Mouse (Mus musculus): ENCODE results near the gene Msrb1. TPM values are rescaled to one million over a fixed set of nuclear protein-coding genes. Genes with fewer than 3 reads are reported as not detected.

The Msrb1 gene
- total RNA-seq, 4 experiments from 2014 or later: 41.4 to 52.7 (median 44.7) TPM

Other genes starting within 250 kb of the Msrb1 start
- gene Caskin1, start 248.0 kb upstream of the Msrb1 start, total RNA-seq (2022): 100 to 1,000 TPM; 119 to 135 (median 127) TPM
- gene Traf7, start 208.7 kb upstream of the Msrb1 start, total RNA-seq (2022): 10 to 100 TPM; 78.0 to 85.3 (median 83.4) TPM
- gene Rab26, start 202.4 kb upstream of the Msrb1 start, total RNA-seq (2022): 10 to 100 TPM; 41.3 to 54.4 (median 48.4) TPM
- gene Pkd1, start 186.8 kb upstream of the Msrb1 start, total RNA-seq (2022): 10 to 100 TPM; 67.7 to 81.1 (median 77.3) TPM
- 100 to 1,000 TPM; 123 to 148 (median 137) TPM for gene Tsc2, start 104.0 kb upstream of the Msrb1 start, total RNA-seq (2022)
- 1 to 10 TPM; 5.7 to 7.0 (median 6.1) TPM for gene Nthl1, start 104.0 kb upstream of the Msrb1 start, total RNA-seq (2022)
- gene Slc9a3r2, start 86.3 kb upstream of the Msrb1 start, total RNA-seq (2022): 10 to 100 TPM; 41.0 to 47.7 (median 42.0) TPM
- gene Npw, start 78.2 kb upstream of the Msrb1 start, total RNA-seq (2022): under 1 TPM in 1 of 4 experiments, not detected in 3; 0.63 TPM
- gene Zfp598, start 67.0 kb upstream of the Msrb1 start, total RNA-seq (2022): 10 to 100 TPM; 30.4 to 40.9 (median 36.1) TPM
- gene Syngr3, start 46.7 kb upstream of the Msrb1 start, total RNA-seq (2022): 100 to 1,000 TPM; 163 to 176 (median 164) TPM
- 10 to 100 TPM; 17.6 to 19.2 (median 18.0) TPM for gene Gfer, start 40.5 kb upstream of the Msrb1 start, total RNA-seq (2022)
- 1 to 10 TPM; 2.8 to 5.9 (median 3.0) TPM for gene Noxo1, start 40.4 kb upstream of the Msrb1 start, total RNA-seq (2022)
- gene Tbl3, start 29.0 kb upstream of the Msrb1 start, total RNA-seq (2022): 10 to 100 TPM; 23.4 to 29.7 (median 25.6) TPM
- gene Rnf151, start 18.6 kb upstream of the Msrb1 start, total RNA-seq (2022): under 1 TPM in 1 of 4 experiments, not detected in 3; 0.37 TPM
- gene Rps2, start 18.5 kb upstream of the Msrb1 start, total RNA-seq (2022): 100 to 1,000 TPM; 270 to 312 (median 290) TPM
- gene Ndufb10, start 12.2 kb upstream of the Msrb1 start, total RNA-seq (2022): 100 to 1,000 TPM; 208 to 258 (median 238) TPM
- under 1 TPM; 0.36 to 0.94 (median 0.43) TPM for gene Rpl3l, start 8.8 kb upstream of the Msrb1 start, total RNA-seq (2022)
- gene Hs3st6, start 16.3 kb downstream of the Msrb1 start, total RNA-seq (2022): under 1 TPM; 0.51 to 0.65 (median 0.55) TPM
- not detected for gene Meiob, start 67.6 kb downstream of the Msrb1 start, total RNA-seq (2022)
- gene Hagh, start 103.5 kb downstream of the Msrb1 start, total RNA-seq (2022): 100 to 1,000 TPM; 129 to 143 (median 135) TPM
- gene Fahd1, start 113.7 kb downstream of the Msrb1 start, total RNA-seq (2022): 10 to 100 TPM; 18.7 to 19.5 (median 19.1) TPM
- under 1 TPM in 2 of 4 experiments, not detected in 2; 0.17 to 0.25 TPM for gene Igfals, start 129.4 kb downstream of the Msrb1 start, total RNA-seq (2022)
- gene Nubp2, start 149.7 kb downstream of the Msrb1 start, total RNA-seq (2022): 10 to 100 TPM; 28.1 to 33.7 (median 32.0) TPM
- 10 to 100 TPM; 51.6 to 57.5 (median 55.3) TPM for gene Spsb3, start 150.0 kb downstream of the Msrb1 start, total RNA-seq (2022)
- 10 to 100 TPM; 44.3 to 57.5 (median 48.6) TPM for gene Eme2, start 158.4 kb downstream of the Msrb1 start, total RNA-seq (2022)
- gene Mrps34, start 158.5 kb downstream of the Msrb1 start, total RNA-seq (2022): 10 to 100 TPM; 65.0 to 73.3 (median 69.1) TPM
- gene Nme3, start 159.9 kb downstream of the Msrb1 start, total RNA-seq (2022): 10 to 100 TPM; 43.5 to 59.7 (median 55.1) TPM
- 100 to 1,000 TPM; 348 to 379 (median 363) TPM for gene Mapk8ip3, start 200.3 kb downstream of the Msrb1 start, total RNA-seq (2022)
- gene Jpt2, start 224.0 kb downstream of the Msrb1 start, total RNA-seq (2022): 1 to 10 TPM; 5.4 to 7.7 (median 7.0) TPM

Measured in left cerebral cortex, adult 8-10 months (tissue).